Mouse (Mus musculus): ENCODE results near the gene Lce3f.

GRCm38 (mm10) chr3:92944186-92944585 is 47.8 kb upstream of the Lce3f start, which contains the start of gene Lce3c:
- no peak for TF ChIP-seq CTCF (IDR thresholded peaks at IDR 0.05; ENCODE audit: borderline replicate concordance, control insufficient read depth, extremely low read depth, insufficient read depth, low read length, poor library complexity)
- TF ChIP-seq POLR2A (IDR thresholded peaks at IDR 0.05; ENCODE audit: control insufficient read depth, extremely low read depth, insufficient read depth, low read length, poor library complexity) = no peak
